Mouse (Mus musculus) kidney, embryonic 16.5 days (tissue): ENCODE data around the gene Gprasp1. TPM values are rescaled to one million over a fixed set of nuclear protein-coding genes. Genes with fewer than 3 reads are reported as not detected.
"Not testable (repeated sequence)": the region's sequence is repeated elsewhere in the genome, so short reads cannot be mapped to it uniquely, and the experiment has no call there.

ENCODE experiments used
- ATAC-seq: fragments of 200-750 bp; cut with Nextera tagmentation; 2 replicates; pipeline ENCODE4 v1.8.0; 2017; ENCODE audit warnings: moderate TSS enrichment; ENCODE audit not compliant: low FRiP score, low TSS enrichment
- H3K27ac ChIP-seq: fragments of 300-500 bp; sonication (generic); 2 replicates; pipeline ENCODE4 v1.5.1; 2014; ENCODE audit warnings: low read length
- H3K27me3 ChIP-seq: fragments of 300-500 bp; sonication (generic); 2 replicates; pipeline ENCODE4 v1.6.1; 2014; ENCODE audit warnings: low read length, control low read depth, mixed read lengths; ENCODE audit not compliant: insufficient read depth
- H3K36me3 ChIP-seq: fragments of 300-500 bp; sonication (generic); 2 replicates; pipeline ENCODE4 v1.6.1; 2014; ENCODE audit warnings: low read length, control low read depth, mixed read lengths; ENCODE audit not compliant: insufficient read depth
- H3K4me1 ChIP-seq: fragments of 300-500 bp; sonication (generic); 2 replicates; pipeline ENCODE4 v1.6.1; 2014; ENCODE audit warnings: low read length, control low read depth, mixed read lengths; ENCODE audit not compliant: insufficient read depth
- H3K4me2 ChIP-seq: fragments of 300-500 bp; sonication (generic); replicated peaks from 2 replicates; pipeline ENCODE4 v1.6.1; 2014; ENCODE audit warnings: low read depth, low read length
- H3K4me3 ChIP-seq: fragments of 300-500 bp; sonication (generic); 2 replicates; pipeline ENCODE4 v1.5.1; 2014; ENCODE audit warnings: mild to moderate bottlenecking, low read length
- H3K9ac ChIP-seq: fragments of 300-500 bp; sonication (generic); replicated peaks from 2 replicates; pipeline ENCODE4 v1.6.1; 2014; ENCODE audit warnings: low read length
- H3K9me3 ChIP-seq: fragments of 300-500 bp; sonication (generic); 2 replicates; pipeline ENCODE4 v1.6.1; 2016; ENCODE audit warnings: low read length, control low read depth
- WGBS: fragments of 180-500 bp; shearing (Covaris S2); extraction: QIAGEN DNeasy Blood & Tissue Kit; methylation state at CpG from one replicate; pipeline ENCODE4 v1.1.7; 2014; 5-methylcytosine and 5-hydroxymethylcytosine counted together
- microRNA counts: library from miRNA; unstranded; fragments of <30 nt; microRNA quantifications from one replicate; lab custom pipeline; 2016
- microRNA-seq: library from miRNA; unstranded; fragments of <30 nt; microRNA quantifications from one replicate; pipeline ENCODE4, GENCODE M21; 2016
- polyA plus RNA-seq: library from polyadenylated mRNA; unstranded; fragments of >200 nt; fragmentation: Nextera tagmentation; extraction: Ambion mirVana; gene quantifications from 2 replicates; pipeline ENCODE4 v1.2.1, GENCODE M21; 2015

The Gprasp1 gene
- polyA plus RNA-seq, 1 experiment from 2014 or later, result 46.2 TPM

DNA sequence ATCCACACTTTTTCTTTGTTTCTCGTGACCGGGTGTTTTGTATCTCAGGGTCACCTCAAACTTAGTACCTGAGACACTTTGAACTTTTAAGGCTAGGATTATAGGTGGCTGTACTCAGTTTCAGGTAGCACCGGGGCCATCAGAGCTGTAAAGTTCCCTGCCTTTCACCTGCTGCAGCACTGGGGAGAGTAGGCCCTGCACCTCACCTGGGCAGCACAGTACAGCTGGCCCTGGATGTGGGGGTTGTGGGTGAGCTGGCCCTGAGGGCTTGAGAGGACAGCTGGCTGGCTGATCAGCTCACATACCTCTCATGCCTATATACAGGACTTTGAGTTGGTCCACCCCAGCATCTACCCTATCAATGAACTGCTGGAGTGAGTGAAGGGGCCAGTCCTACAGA is 61.6 kb downstream of the Gprasp1 start:
- no peak overlapping the region for H3K27ac ChIP-seq
- H3K4me3 ChIP-seq, result no peak overlapping the region
- H3K4me1 ChIP-seq, result no peaks in the 10 kb centered on the region
- H3K9ac ChIP-seq, result no peak overlapping the region
- H3K36me3 ChIP-seq, result peaks cover 7% of the 10 kb centered on the region; the same call in 1 of the 2 replicates
- H3K4me2 ChIP-seq, result no peak overlapping the region
- no peaks in the 10 kb centered on the region for H3K9me3 ChIP-seq
- 78% methylated on average over 3 of the region's 3 CpGs for WGBS
- no peak for ATAC-seq
- H3K27me3 ChIP-seq, result peaks cover 3% of the 10 kb centered on the region; the same call in 1 of the 2 replicates

DNA sequence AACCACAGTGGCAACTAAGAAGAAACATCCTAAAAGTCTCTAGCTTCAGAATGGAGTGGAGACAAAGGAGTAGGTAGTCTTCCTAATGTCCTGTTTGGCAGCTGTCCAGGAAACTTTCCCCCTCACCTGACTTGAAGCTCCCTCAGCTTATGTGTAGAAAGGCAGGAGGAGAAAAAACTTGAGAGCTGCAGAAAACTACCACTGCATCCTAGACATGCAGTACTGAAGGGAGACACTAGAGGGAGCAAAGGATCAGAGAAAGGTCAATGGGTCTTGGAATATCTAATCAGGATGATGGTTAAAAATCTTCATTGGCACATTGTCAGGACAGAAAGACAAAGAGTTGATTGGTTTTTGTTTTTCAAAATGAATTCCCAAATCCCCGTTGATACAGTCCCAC is 63.2 kb downstream of the Gprasp1 start:
- Histone ChIP-seq H3K27me3 (no peaks in the 10 kb centered on the region; the same call in 1 of the 2 replicates), H3K36me3 (no peaks in the 10 kb centered on the region), H3K4me2 (no peak overlapping the region), H3K9ac (no peak overlapping the region), H3K4me3 (no peak overlapping the region), H3K4me1 (no peaks in the 10 kb centered on the region), H3K27ac (no peak overlapping the region), H3K9me3 (no peaks in the 10 kb centered on the region)
- WGBS, result 13% methylated on average over 1 of the region's 1 CpGs
- ATAC-seq, result no peak

DNA sequence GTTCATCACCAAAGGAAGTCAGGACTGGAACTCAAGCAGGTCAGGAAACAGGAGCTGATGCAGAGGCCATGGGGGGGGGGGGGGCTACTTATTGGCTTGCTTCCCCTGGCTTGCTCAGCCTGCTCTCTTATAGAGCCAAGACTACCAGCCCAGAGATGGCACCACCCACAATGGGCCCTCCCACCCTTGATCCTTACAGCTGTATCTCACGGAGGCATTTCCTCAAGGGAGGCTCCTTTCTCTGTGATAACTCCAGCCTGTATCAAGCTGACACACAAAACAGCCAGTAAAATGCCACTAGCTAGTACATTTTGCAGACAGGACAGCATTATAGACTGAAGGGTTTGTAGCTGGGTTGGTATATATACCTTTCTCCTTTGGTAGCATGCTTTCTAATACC is 93.4 kb downstream of the Gprasp1 start:
- H3K4me1 ChIP-seq, ATAC-seq, H3K36me3 ChIP-seq, H3K27ac ChIP-seq, H3K4me2 ChIP-seq, H3K4me3 ChIP-seq, H3K27me3 ChIP-seq, H3K9ac ChIP-seq, H3K9me3 ChIP-seq: not testable (repeated sequence)
- WGBS, result 36% methylated on average over 1 of the region's 1 CpGs

DNA sequence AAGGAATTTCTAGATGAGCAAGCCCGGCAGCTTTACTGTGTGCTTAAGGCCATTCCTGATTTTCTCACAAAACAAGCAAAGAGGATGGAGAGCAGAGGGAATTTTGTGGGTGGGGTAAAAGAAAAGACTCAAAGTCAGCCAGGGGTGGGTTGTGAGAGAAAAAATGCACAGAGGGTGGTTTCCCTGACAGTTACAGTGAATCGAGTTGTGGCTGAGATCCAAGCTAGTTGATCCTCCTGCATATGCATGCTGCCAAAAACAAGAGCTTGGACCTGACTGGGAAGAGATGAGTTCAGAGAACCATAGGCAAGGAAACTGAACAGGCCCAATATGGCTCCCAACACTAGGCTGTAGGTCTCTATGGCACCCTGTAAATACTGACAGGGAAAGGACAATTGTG is 95.4 kb downstream of the Gprasp1 start:
- 77% methylated on average over 2 of the region's 2 CpGs for WGBS
- no peaks in the 10 kb centered on the region for H3K36me3 ChIP-seq

DNA sequence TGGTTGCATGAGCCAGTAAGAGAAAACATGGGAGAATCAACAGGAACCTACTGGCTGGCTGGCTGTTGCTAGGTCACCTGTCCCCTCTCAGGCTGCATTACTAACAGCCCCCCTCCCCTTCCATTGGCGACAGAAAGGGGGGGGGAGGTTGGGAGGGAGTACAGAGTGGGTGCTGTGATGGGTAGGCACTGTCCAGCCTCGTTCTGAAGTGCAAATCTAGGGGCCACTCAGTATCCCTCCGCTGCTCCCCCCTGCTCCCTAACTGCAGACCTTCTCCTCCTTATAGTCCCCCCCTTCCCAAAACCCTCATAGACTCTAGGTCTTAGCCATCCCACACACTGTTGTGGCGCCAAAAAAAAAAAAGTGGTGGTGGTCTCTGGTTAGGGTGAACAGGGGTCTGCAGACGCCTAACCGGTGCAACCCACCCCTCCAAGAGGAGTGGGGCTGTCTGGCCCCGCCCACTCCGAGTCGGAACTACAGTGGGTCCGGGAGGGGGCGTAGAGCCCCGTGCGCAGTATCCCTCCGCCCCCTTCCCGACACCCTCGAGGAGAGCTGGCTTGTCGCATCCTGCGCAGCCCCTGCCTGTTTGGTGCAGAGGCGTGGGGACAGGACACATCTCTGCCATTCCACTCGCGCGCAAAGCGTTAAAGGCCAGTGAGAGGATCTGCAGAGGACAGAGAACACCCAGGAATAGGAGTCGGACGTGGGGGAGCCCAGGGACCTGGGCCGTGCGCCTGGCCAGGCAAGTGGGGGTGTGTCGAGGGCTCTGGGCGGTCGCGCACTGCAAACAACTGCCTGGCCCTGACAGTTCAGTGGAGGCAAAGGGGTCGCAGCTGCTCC is 96.2 kb downstream of the Gprasp1 start, which contains the start of gene Gprasp2:
Gene Gprasp2 (plus strand): TSS at position 514 of the 840 bp plus-strand sequence.
- H3K27ac ChIP-seq, H3K36me3 ChIP-seq, H3K27me3 ChIP-seq, H3K9me3 ChIP-seq, H3K4me1 ChIP-seq: not testable (repeated sequence)
- Histone ChIP-seq H3K4me3 (peak within 1 kb of the TSS; percentile 52), H3K9ac (peak within 1 kb of the TSS; percentile 51), H3K4me2 (peak within 1 kb of the TSS; percentile 70)
- 33% methylated on average over 28 of the region's 32 CpGs for WGBS
- peak; percentile 88 for ATAC-seq

More for the DNA sequence above, 95.4 kb downstream of the Gprasp1 start:
- Histone ChIP-seq H3K4me2 (no peak overlapping the region), H3K9me3 (no peaks in the 10 kb centered on the region), H3K4me1 (no peaks in the 10 kb centered on the region), H3K9ac (no peak overlapping the region), H3K27me3 (peaks cover 8% of the 10 kb centered on the region; the same call in 1 of the 2 replicates), H3K27ac (no peak overlapping the region), H3K4me3 (no peak overlapping the region)
- no peak for ATAC-seq

DNA sequence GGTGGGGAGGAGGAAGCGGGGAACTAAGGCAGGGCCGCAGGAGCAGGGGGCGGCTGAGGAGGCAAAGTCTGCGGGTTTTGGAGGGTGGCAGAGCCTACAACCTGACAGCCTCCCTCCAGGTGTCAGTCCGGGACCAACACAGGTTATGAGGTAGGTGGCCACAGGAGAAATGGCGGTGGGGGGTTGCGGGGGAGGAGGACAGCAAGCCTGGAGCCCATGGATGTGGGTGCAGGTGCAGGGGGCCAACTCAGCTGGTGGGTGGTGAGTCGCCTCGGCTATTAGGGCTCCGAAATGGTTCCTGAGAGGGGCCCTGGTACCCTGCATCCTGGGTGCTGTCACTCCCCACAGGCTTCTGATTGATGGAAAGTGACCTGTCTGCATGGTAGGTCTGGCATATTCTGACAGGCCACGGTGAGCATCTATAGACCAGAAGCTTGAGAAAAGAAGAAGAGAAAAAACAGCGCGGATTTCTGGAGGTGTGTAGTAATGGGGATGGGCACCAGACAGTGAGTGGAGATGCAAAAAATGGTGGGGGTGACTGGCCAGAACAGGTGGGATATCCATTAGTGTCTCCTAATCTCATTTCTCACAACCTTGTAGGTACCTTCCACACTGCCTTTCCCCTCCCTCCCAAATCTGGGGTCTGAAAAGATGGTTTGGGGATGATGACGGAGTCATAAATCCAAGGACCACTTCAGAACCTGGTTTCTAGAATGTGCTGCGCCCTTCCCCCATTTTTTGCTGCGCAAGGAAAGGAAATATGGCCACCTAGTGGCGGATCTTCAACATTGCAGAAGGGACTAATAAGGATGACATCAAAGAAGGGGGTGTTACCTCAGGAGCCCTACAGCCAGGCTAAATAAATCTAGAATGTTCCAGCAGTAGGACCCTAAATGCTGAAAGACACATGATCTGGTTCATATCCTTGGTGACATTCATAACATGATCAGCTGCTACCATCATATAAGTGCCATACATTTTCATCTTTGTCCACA is 97.2 kb downstream of the Gprasp1 start:
- H3K27ac ChIP-seq, H3K9me3 ChIP-seq, H3K36me3 ChIP-seq, H3K4me1 ChIP-seq, H3K27me3 ChIP-seq: not testable (repeated sequence)
- H3K9ac ChIP-seq, result peak overlapping the region; percentile 51
- ATAC-seq, result peak; percentile 61
- WGBS, result 29% methylated on average over 16 of the region's 17 CpGs
- H3K4me2 ChIP-seq, result peak overlapping the region; percentile 70
- H3K4me3 ChIP-seq, result peak overlapping the region; percentile 52

MicroRNAs within 50 kb of the gene (microRNA counts, 519-probe panel; counts per million panel counts)
- microRNA mmu-miR-1970 (lab: Ali Mortazavi, UCI), result 104 counts per million, percentile 35 among the panel's probes with 10 or more counts

Small RNAs within 50 kb of the gene (microRNA-seq; reads per million reads assigned to microRNA genes)
- gene Mir1970, result not detected
- gene Mir7646, result not detected

Other genes with a start within 250 kb of the Gprasp1 start
- not detected in 2 replicates for gene AV320801, start 248.1 kb upstream of the Gprasp1 start, polyA plus RNA-seq
- not detected in 2 replicates for gene Nxf7, start 144.0 kb upstream of the Gprasp1 start, polyA plus RNA-seq
- gene Prame, start 115.0 kb upstream of the Gprasp1 start, polyA plus RNA-seq, result not detected in 2 replicates
- gene Tcp11x2, start 48.9 kb upstream of the Gprasp1 start, polyA plus RNA-seq, result not detected in 2 replicates
- not detected in 2 replicates for gene Tmsb15a, start 17.5 kb upstream of the Gprasp1 start, polyA plus RNA-seq
- gene Armcx5, start within 50 bp of the Gprasp1 start, polyA plus RNA-seq, result 9.9 and 10.2 TPM in 2 replicates
- gene Bhlhb9, start 54.9 kb downstream of the Gprasp1 start, polyA plus RNA-seq, result 53.8 and 55.5 TPM in 2 replicates
- 24.6 and 26.3 TPM in 2 replicates for gene Gprasp2, start 96.3 kb downstream of the Gprasp1 start, polyA plus RNA-seq